In genomic region chr9:107966676-107967075, GRCm38 (mm10) we compare ENCODE assay signal across 26 mouse cellular contexts. TPM values are rescaled to one million over a fixed set of nuclear protein-coding genes. Genes with fewer than 3 reads are reported as not detected.
DNase-seq lines count a peak whose midpoint lies in the region; ATAC-seq lines count a peak whose summit lies in the region.
"Had no signal": no experiment of that assay in that cellular context is flagged by ENCODE, and none has a peak within 500 bp of the region (broad histone marks: within the 10 kb centered on the region; RNA-seq: fewer than 3 reads in every experiment).

No protein-coding gene starts in this region.

- H3K36me3 ChIP-seq in heart, embryonic 11.5 days (ENCODE audit: control insufficient read depth, insufficient read depth, low read length) = peaks cover 13% of the 10 kb centered on the region
- H3K36me3 ChIP-seq in liver, embryonic 11.5 days (ENCODE audit: control insufficient read depth, insufficient read depth, low read length) = peaks cover 14% of the 10 kb centered on the region
- H3K36me3 ChIP-seq in liver, embryonic 12.5 days = peaks cover 90% of the 10 kb centered on the region

- H3K4me2 ChIP-seq in heart, embryonic 11.5 days = no peak overlapping the region
- H3K4me2 ChIP-seq in liver, embryonic 11.5 days = no peak overlapping the region
- H3K4me2 ChIP-seq in liver, embryonic 12.5 days = no peak overlapping the region
- H3K4me2 ChIP-seq: limb, embryonic 12.5 days had no signal

- WGBS in heart, embryonic 11.5 days (ENCODE audit: insufficient replicate concordance) = 84% methylated on average over 10 of the region's 10 CpGs
- 66% methylated on average over 10 of the region's 10 CpGs for WGBS in liver, embryonic 11.5 days
- WGBS in liver, embryonic 12.5 days (ENCODE audit: insufficient replicate concordance) = 58% methylated on average over 10 of the region's 10 CpGs

- no peaks in the 10 kb centered on the region for H3K9me3 ChIP-seq in heart, embryonic 11.5 days (replicated peaks; ENCODE audit: control insufficient read depth, low read length)
- no peaks in the 10 kb centered on the region for H3K9me3 ChIP-seq in liver, embryonic 11.5 days (ENCODE audit: control insufficient read depth, low read length)
- no peaks in the 10 kb centered on the region for H3K9me3 ChIP-seq in liver, embryonic 12.5 days (replicated peaks)
- H3K9me3 ChIP-seq: G1E; limb, embryonic 12.5 days had no signal

- H3K9ac ChIP-seq in heart, embryonic 11.5 days (ENCODE audit: low read depth, low read length) = no peak overlapping the region
- H3K9ac ChIP-seq in liver, embryonic 11.5 days (ENCODE audit: low read depth, low read length) = no peak overlapping the region
- H3K9ac ChIP-seq in liver, embryonic 12.5 days = peak overlapping the region; percentile 20; the same call in 1 of the 2 replicates
- H3K9ac ChIP-seq: limb, embryonic 12.5 days had no signal

- peaks cover 15% of the 10 kb centered on the region for H3K4me1 ChIP-seq in heart, embryonic 11.5 days (ENCODE audit: control insufficient read depth, insufficient read depth, low read length)
- H3K4me1 ChIP-seq in liver, embryonic 11.5 days (replicated peaks; ENCODE audit: control insufficient read depth, insufficient read depth, low read length) = peaks cover 17% of the 10 kb centered on the region
- H3K4me1 ChIP-seq in liver, embryonic 12.5 days = peaks cover 48% of the 10 kb centered on the region
- H3K4me1 ChIP-seq: limb, embryonic 12.5 days had no signal

- no peak for ATAC-seq in heart, embryonic 11.5 days (replicated peaks; ENCODE audit: insufficient number of reproducible peaks, low FRiP score, low TSS enrichment)
- no peak for ATAC-seq in liver, embryonic 11.5 days (replicated peaks; ENCODE audit: low FRiP score)
- no peak for ATAC-seq in liver, embryonic 12.5 days
- ATAC-seq in cerebellum, adult (ENCODE audit: insufficient number of reproducible peaks, low FRiP score, low TSS enrichment) = no peak
- ATAC-seq: forebrain, embryonic 14.5 days; hindbrain, postnatal 0 days; intestine, embryonic 16.5 days had no signal

- no peak overlapping the region for H3K4me3 ChIP-seq in heart, embryonic 11.5 days (ENCODE audit: low read depth, low read length)
- no peak overlapping the region for H3K4me3 ChIP-seq in liver, embryonic 11.5 days (ENCODE audit: low read depth, low read length)
- no peak overlapping the region for H3K4me3 ChIP-seq in liver, embryonic 12.5 days
- H3K4me3 ChIP-seq: limb, embryonic 12.5 days had no signal

- peak; percentile 34 to 46 for DNase-seq in heart, adult 9 months (ENCODE audit: low spot score in 2 of 2)
- DNase-seq in liver, embryonic 11.5 days (ENCODE audit: low spot score) = no peak
- no peak for DNase-seq in liver
- no peak for DNase-seq in spleen, adult 12 weeks (ENCODE audit: low spot score)
- DNase-seq: adrenal gland, adult 2 months; B cell, adult 2 months; cerebellum, adult 18-20 months; cerebellum, postnatal 25 days; gastrocnemius, postnatal 14 days; kidney, adult 9 months; kidney, postnatal 14 days; layer of hippocampus, postnatal 36 days; lung, adult 18-20 months; lung, postnatal 14 days; midbrain, embryonic 14.5 days; right cerebral cortex, postnatal 14 days had no signal

- no peak overlapping the region for H3K27ac ChIP-seq in heart, embryonic 11.5 days (ENCODE audit: low read depth, low read length)
- H3K27ac ChIP-seq in liver, embryonic 11.5 days (ENCODE audit: low read depth, low read length) = peak overlapping the region; percentile 5; the same call in 1 of the 2 replicates
- H3K27ac ChIP-seq in liver, embryonic 12.5 days = peak overlapping the region; percentile 17; the same call in 1 of the 2 replicates
- H3K27ac ChIP-seq: hindbrain, postnatal 0 days; limb, embryonic 12.5 days had no signal

- no peaks in the 10 kb centered on the region for H3K27me3 ChIP-seq in heart, embryonic 11.5 days (ENCODE audit: control insufficient read depth, insufficient read depth, low read length)
- H3K27me3 ChIP-seq in liver, embryonic 11.5 days (replicated peaks; ENCODE audit: control insufficient read depth, insufficient read depth, low read length) = no peaks in the 10 kb centered on the region
- H3K27me3 ChIP-seq in liver, embryonic 12.5 days (replicated peaks) = no peaks in the 10 kb centered on the region
- H3K27me3 ChIP-seq: CH12.LX; limb, embryonic 12.5 days had no signal

RNA-seq across cellular contexts. Expression of gene Uba7, which starts 8.6 kb away (rescaled TPM):
- polyA plus RNA-seq in heart, embryonic 11.5 days (2014; fragmentation: Nextera tagmentation; extraction: Ambion mirVana) = 43.9 and 47.8 TPM in 2 replicates
- polyA plus RNA-seq in liver, embryonic 11.5 days (2014; fragmentation: Nextera tagmentation; extraction: Ambion mirVana) = 44.3 and 47.4 TPM in 2 replicates
- 63.1 and 63.7 TPM in 2 replicates for polyA plus RNA-seq in liver, embryonic 12.5 days (2016; fragmentation: Nextera tagmentation; extraction: Ambion mirVana)

RNA-seq across cellular contexts. Expression of gene Gm20661, which starts 16.2 kb away (rescaled TPM):
- polyA plus RNA-seq in heart, embryonic 11.5 days (2014; fragmentation: Nextera tagmentation; extraction: Ambion mirVana) = 3.2 and 4.0 TPM in 2 replicates
- 2.0 TPM in 2 replicates for polyA plus RNA-seq in liver, embryonic 11.5 days (2014; fragmentation: Nextera tagmentation; extraction: Ambion mirVana)
- polyA plus RNA-seq in liver, embryonic 12.5 days (2016; fragmentation: Nextera tagmentation; extraction: Ambion mirVana) = 1.2 and 1.4 TPM in 2 replicates
- polyA plus RNA-seq: testis, adult 2 months had no signal

RNA-seq across cellular contexts. Expression of gene Traip, which starts 16.7 kb away (rescaled TPM):
- 14.5 and 16.7 TPM in 2 replicates for polyA plus RNA-seq in heart, embryonic 11.5 days (2014; fragmentation: Nextera tagmentation; extraction: Ambion mirVana)
- polyA plus RNA-seq in liver, embryonic 11.5 days (2014; fragmentation: Nextera tagmentation; extraction: Ambion mirVana) = 30.4 and 32.9 TPM in 2 replicates
- polyA plus RNA-seq in liver, embryonic 12.5 days (2016; fragmentation: Nextera tagmentation; extraction: Ambion mirVana) = 20.9 and 22.2 TPM in 2 replicates

RNA-seq across cellular contexts. Expression of gene Inka1, which starts 19.0 kb away (rescaled TPM):
- polyA plus RNA-seq in heart, embryonic 11.5 days (2014; fragmentation: Nextera tagmentation; extraction: Ambion mirVana) = 66.6 and 66.8 TPM in 2 replicates
- polyA plus RNA-seq in liver, embryonic 11.5 days (2014; fragmentation: Nextera tagmentation; extraction: Ambion mirVana) = 74.8 and 76.2 TPM in 2 replicates
- 64.3 and 68.7 TPM in 2 replicates for polyA plus RNA-seq in liver, embryonic 12.5 days (2016; fragmentation: Nextera tagmentation; extraction: Ambion mirVana)

RNA-seq across cellular contexts. Expression of gene Cdhr4, which starts 25.6 kb away (rescaled TPM):
- 7.0 and 10.2 TPM in 2 replicates for polyA plus RNA-seq in heart, embryonic 11.5 days (2014; fragmentation: Nextera tagmentation; extraction: Ambion mirVana)
- 5.1 and 5.6 TPM in 2 replicates for polyA plus RNA-seq in liver, embryonic 11.5 days (2014; fragmentation: Nextera tagmentation; extraction: Ambion mirVana)
- 2.6 and 3.7 TPM in 2 replicates for polyA plus RNA-seq in liver, embryonic 12.5 days (2016; fragmentation: Nextera tagmentation; extraction: Ambion mirVana)

Comparison
In these comparisons a context has a peak if more than half of its experiments do, and no peak if none do; other contexts are left out.
1. DNase-seq: peak in heart, adult 9 months (2 of 2); none in liver, embryonic 11.5 days (single experiment), liver (single experiment) and spleen, adult 12 weeks (single experiment).